Mouse (Mus musculus): Measurements from ENCODE around the gene Ttc26. TPM values are rescaled to one million over a fixed set of nuclear protein-coding genes. Genes with fewer than 3 reads are reported as not detected.
"Not testable (repeated sequence)": the region's sequence is repeated elsewhere in the genome, so short reads cannot be mapped to it uniquely, and the experiment has no call there.

The Ttc26 gene
- total RNA-seq, 1 experiment: 4.2 TPM

DNA sequence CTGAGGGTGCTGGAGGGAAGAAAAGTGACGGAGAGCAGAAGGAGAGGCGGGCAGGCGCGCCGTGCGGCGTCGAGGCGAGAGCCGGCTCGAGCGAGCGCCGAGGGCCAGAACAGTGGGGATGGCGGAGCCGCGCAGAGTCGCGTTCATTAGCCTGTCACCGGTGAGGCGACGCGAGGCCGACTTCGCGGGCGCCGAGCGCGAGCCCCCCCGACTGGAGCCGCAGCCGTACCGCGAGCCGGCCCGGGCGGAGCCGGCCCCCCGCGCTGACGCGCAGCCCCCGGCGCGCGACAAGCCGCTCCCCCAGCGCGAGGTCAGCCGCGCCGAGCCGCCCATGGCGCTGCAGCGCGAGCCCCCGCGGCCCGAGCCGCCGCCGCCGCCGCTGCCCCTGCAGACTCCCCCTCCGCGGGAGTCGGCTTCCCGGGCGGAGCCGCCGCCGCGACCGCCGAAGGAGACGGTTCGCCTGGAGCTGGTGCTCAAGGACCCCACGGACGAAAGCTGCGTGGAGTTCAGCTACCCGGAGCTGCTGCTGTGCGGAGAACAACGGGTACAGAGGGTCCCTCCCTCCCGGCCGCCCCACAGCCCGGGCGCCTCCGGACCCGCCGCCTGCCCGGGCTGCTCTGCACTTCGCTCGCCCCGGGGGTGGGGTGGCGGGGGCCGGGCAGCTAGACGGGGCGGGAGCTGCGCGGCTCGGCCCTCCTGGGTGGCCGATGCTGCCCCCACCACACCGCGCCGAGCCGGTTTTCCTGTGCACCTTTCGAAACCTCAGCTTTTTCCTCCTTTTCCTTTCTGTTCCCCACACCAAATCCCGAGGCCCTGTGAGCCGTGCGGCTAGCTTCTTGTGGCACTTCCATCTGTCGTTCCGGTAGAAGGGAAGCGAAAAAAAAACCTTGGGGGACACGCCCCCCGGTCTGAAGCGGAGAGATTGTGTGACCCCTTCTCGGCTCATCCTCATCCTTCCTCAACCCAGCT lies 53.1 kb downstream of the Ttc26 start:
- no peaks in the 10 kb centered on the region for H3K9me3 ChIP-seq (ENCODE audit: control insufficient read depth, insufficient read depth, low read depth, low read length)
- in situ Hi-C loops (cut with MboI; ENCODE audit: low sequenced_read_pairs in 2 of 2, unreplicated experiment in 2 of 2): no loop called here
- peaks cover 0 to 3% of the 10 kb centered on the region in 2 experiments; a peak in 2 of 4 replicates for H3K4me1 ChIP-seq (ENCODE audit: control insufficient read depth in 2 of 2, insufficient read depth in 2 of 2, low read length in 2 of 2, poor library complexity in 1 of 2)
- TF ChIP-seq MAFK (IDR thresholded peaks at IDR 0.05; ENCODE audit: insufficient read depth, low read depth, low read length) (no peak), CHD2 (IDR thresholded peaks at IDR 0.05; ENCODE audit: low read depth, low read length) (no peak), HCFC1 (IDR thresholded peaks at IDR 0.05; ENCODE audit: borderline replicate concordance, insufficient read depth, low read length) (0 out of 2 replicates have a peak, but pooled peaks have one; percentile 8), ZC3H11A (IDR thresholded peaks at IDR 0.05; ENCODE audit: borderline replicate concordance, low read depth, low read length) (no peak), ZNF384 (IDR thresholded peaks at IDR 0.05; ENCODE audit: low read depth, low read length) (peak; percentile 78)
- peak; percentile 45 for DNase-seq (ENCODE audit: low read depth, low spot score)
- H3K36me3 ChIP-seq (ENCODE audit: control insufficient read depth, insufficient read depth, low read length, poor library complexity, severe bottlenecking): no peaks in the 10 kb centered on the region
- H3K4me3 ChIP-seq (ENCODE audit: insufficient read depth in 1 of 2, low read depth in 1 of 2, low read length in 2 of 2, poor library complexity in 1 of 2, severe bottlenecking in 1 of 2): peak overlapping the region; percentile 94 to 97
- peak overlapping the region; percentile 98 for H3K9ac ChIP-seq (ENCODE audit: insufficient read depth, low read depth, low read length, poor library complexity, severe bottlenecking)
- H3K27ac ChIP-seq (ENCODE audit: insufficient read depth, low read depth, low read length, poor library complexity, severe bottlenecking): peak overlapping the region; percentile 92

DNA sequence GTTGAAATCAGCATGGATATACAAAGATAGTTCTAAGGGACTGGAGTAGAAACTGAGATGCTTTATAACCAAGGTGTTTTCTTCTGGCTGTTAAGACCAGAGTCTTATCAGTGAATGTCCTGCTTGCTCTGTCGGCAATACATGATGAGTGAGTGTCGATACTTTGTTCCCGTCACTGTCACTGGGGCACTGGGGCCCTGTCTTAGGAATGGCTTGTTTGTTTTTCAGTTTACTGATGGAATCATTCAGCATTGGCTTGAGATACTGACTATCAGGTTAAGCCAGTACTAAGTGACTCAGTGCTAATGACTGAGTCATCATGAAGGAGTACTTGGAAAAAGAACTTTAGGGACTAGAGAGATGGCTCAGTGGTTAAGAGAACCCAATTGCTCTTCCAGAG lies 62.6 kb downstream of the Ttc26 start:
- TF ChIP-seq ZNF384 (IDR thresholded peaks at IDR 0.05; ENCODE audit: low read depth, low read length) (no peak), HCFC1 (IDR thresholded peaks at IDR 0.05; ENCODE audit: borderline replicate concordance, insufficient read depth, low read length) (no peak), MAFK (IDR thresholded peaks at IDR 0.05; ENCODE audit: insufficient read depth, low read depth, low read length) (no peak), CHD2 (IDR thresholded peaks at IDR 0.05; ENCODE audit: low read depth, low read length) (no peak), ZC3H11A (IDR thresholded peaks at IDR 0.05; ENCODE audit: borderline replicate concordance, low read depth, low read length) (no peak)
- Histone ChIP-seq H3K9ac (ENCODE audit: insufficient read depth, low read depth, low read length, poor library complexity, severe bottlenecking) (no peak overlapping the region), H3K9me3 (ENCODE audit: control insufficient read depth, insufficient read depth, low read depth, low read length) (no peaks in the 10 kb centered on the region), H3K27ac (ENCODE audit: insufficient read depth, low read depth, low read length, poor library complexity, severe bottlenecking) (no peak overlapping the region), H3K36me3 (ENCODE audit: control insufficient read depth, insufficient read depth, low read length, poor library complexity, severe bottlenecking) (no peaks in the 10 kb centered on the region; the same call in none of the 2 replicates), H3K4me3 (ENCODE audit: insufficient read depth in 1 of 2, low read depth in 1 of 2, low read length in 2 of 2, poor library complexity in 1 of 2, severe bottlenecking in 1 of 2) (no peak overlapping the region), H3K4me1 (ENCODE audit: control insufficient read depth in 2 of 2, insufficient read depth in 2 of 2, low read length in 2 of 2, poor library complexity in 1 of 2) (no peaks in the 10 kb centered on the region)
- no peak for DNase-seq (ENCODE audit: low read depth, low spot score)
- in situ Hi-C loops (cut with MboI; ENCODE audit: low sequenced_read_pairs in 2 of 2, unreplicated experiment in 2 of 2): no loop called here

DNA sequence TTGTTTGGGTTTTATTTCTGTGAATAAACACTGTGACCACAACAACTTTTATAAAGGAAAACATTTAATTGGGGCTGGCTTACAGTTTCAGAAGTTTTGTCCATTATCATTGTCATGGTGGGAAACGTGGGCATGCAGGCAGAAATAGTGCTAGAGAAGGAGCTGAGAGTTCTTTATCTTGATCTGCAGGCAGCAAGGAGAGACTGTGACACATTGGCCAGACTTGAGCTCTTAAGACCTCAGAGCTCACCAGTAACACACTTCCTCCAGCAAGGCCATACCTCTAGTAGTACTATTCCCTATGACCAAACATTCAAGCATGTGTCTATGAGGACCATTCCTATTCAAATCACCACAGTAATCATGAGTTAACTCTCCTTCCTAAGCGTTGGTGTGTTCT lies 67.0 kb downstream of the Ttc26 start:
- H3K4me1 ChIP-seq (ENCODE audit: control insufficient read depth in 2 of 2, insufficient read depth in 2 of 2, low read length in 2 of 2, poor library complexity in 1 of 2): no peaks in the 10 kb centered on the region
- H3K4me3 ChIP-seq (ENCODE audit: insufficient read depth in 1 of 2, low read depth in 1 of 2, low read length in 2 of 2, poor library complexity in 1 of 2, severe bottlenecking in 1 of 2): no peak overlapping the region
- no peak overlapping the region for H3K9ac ChIP-seq (ENCODE audit: insufficient read depth, low read depth, low read length, poor library complexity, severe bottlenecking)
- no peak for DNase-seq (ENCODE audit: low read depth, low spot score)
- in situ Hi-C loops (cut with MboI; ENCODE audit: low sequenced_read_pairs in 2 of 2, unreplicated experiment in 2 of 2): no loop called here
- H3K27ac ChIP-seq (ENCODE audit: insufficient read depth, low read depth, low read length, poor library complexity, severe bottlenecking): no peak overlapping the region
- no peak for TF ChIP-seq ZC3H11A (IDR thresholded peaks at IDR 0.05; ENCODE audit: borderline replicate concordance, low read depth, low read length)
- TF ChIP-seq ZNF384 (IDR thresholded peaks at IDR 0.05; ENCODE audit: low read depth, low read length): no peak
- TF ChIP-seq HCFC1 (IDR thresholded peaks at IDR 0.05; ENCODE audit: borderline replicate concordance, insufficient read depth, low read length): no peak
- no peak for TF ChIP-seq MAFK (IDR thresholded peaks at IDR 0.05; ENCODE audit: insufficient read depth, low read depth, low read length)
- no peak for TF ChIP-seq CHD2 (IDR thresholded peaks at IDR 0.05; ENCODE audit: low read depth, low read length)
- no peaks in the 10 kb centered on the region for H3K9me3 ChIP-seq (ENCODE audit: control insufficient read depth, insufficient read depth, low read depth, low read length)
- no peaks in the 10 kb centered on the region for H3K36me3 ChIP-seq (ENCODE audit: control insufficient read depth, insufficient read depth, low read length, poor library complexity, severe bottlenecking)

DNA sequence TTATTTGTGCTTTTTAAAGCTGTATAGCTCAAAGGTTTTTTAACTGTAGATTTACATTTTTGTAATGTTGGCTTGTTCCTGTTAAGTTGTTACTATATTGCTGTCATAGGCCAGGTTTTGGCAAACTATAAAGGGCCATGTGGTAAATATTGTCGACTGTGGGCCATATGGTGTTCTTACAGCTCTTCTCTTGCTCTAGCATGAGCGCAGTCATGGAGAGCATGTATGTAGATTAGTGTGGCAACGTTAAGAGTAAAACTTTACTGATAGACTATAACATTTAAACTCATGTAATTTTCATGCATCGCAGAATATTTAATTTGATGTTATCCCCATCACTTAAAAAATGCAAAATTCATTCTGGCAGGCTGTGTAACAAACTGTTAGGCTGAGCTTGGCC lies 71.8 kb downstream of the Ttc26 start:
- TF ChIP-seq CHD2 (IDR thresholded peaks at IDR 0.05; ENCODE audit: low read depth, low read length) (no peak), HCFC1 (IDR thresholded peaks at IDR 0.05; ENCODE audit: borderline replicate concordance, insufficient read depth, low read length) (no peak), MAFK (IDR thresholded peaks at IDR 0.05; ENCODE audit: insufficient read depth, low read depth, low read length) (no peak), ZC3H11A (IDR thresholded peaks at IDR 0.05; ENCODE audit: borderline replicate concordance, low read depth, low read length) (no peak), ZNF384 (IDR thresholded peaks at IDR 0.05; ENCODE audit: low read depth, low read length) (no peak)

DNA sequence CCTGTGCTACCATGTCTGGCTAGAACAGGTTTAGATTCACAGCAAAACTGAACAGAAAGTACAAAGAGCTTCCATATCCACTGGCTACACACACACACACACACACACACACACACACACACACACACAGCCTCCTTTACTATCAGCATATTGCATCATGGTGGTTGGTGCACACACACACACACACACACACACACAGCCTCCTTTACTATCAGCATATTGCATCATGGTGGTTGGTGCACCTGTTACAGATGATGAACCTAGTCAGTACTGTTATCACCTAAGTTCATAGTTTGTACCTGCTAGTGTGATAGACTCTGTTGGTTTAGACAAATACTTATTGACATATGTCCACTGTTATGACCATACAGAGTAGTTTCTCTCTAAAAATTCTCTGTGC lies 75.2 kb downstream of the Ttc26 start:
- in situ Hi-C loops (cut with MboI; ENCODE audit: low sequenced_read_pairs in 2 of 2, unreplicated experiment in 2 of 2); H3K9ac ChIP-seq (ENCODE audit: insufficient read depth, low read depth, low read length, poor library complexity, severe bottlenecking); H3K4me1 ChIP-seq (ENCODE audit: control insufficient read depth in 2 of 2, insufficient read depth in 2 of 2, low read length in 2 of 2, poor library complexity in 1 of 2); H3K9me3 ChIP-seq (ENCODE audit: control insufficient read depth, insufficient read depth, low read depth, low read length); DNase-seq (ENCODE audit: low read depth, low spot score); H3K27ac ChIP-seq (ENCODE audit: insufficient read depth, low read depth, low read length, poor library complexity, severe bottlenecking); H3K4me3 ChIP-seq (ENCODE audit: insufficient read depth in 1 of 2, low read depth in 1 of 2, low read length in 2 of 2, poor library complexity in 1 of 2, severe bottlenecking in 1 of 2); H3K36me3 ChIP-seq (ENCODE audit: control insufficient read depth, insufficient read depth, low read length, poor library complexity, severe bottlenecking): not testable (repeated sequence)

More for the DNA sequence above, 71.8 kb downstream of the Ttc26 start:
- Histone ChIP-seq H3K9ac (ENCODE audit: insufficient read depth, low read depth, low read length, poor library complexity, severe bottlenecking) (no peak overlapping the region), H3K4me3 (ENCODE audit: insufficient read depth in 1 of 2, low read depth in 1 of 2, low read length in 2 of 2, poor library complexity in 1 of 2, severe bottlenecking in 1 of 2) (no peak overlapping the region), H3K9me3 (ENCODE audit: control insufficient read depth, insufficient read depth, low read depth, low read length) (no peaks in the 10 kb centered on the region), H3K27ac (ENCODE audit: insufficient read depth, low read depth, low read length, poor library complexity, severe bottlenecking) (no peak overlapping the region), H3K4me1 (ENCODE audit: control insufficient read depth in 2 of 2, insufficient read depth in 2 of 2, low read length in 2 of 2, poor library complexity in 1 of 2) (0 out of 4 replicates have a peak, but pooled peaks cover 0 to 1% of the 10 kb centered on the region in 2 experiments), H3K36me3 (ENCODE audit: control insufficient read depth, insufficient read depth, low read length, poor library complexity, severe bottlenecking) (no peaks in the 10 kb centered on the region)
- in situ Hi-C loops (cut with MboI; ENCODE audit: low sequenced_read_pairs in 2 of 2, unreplicated experiment in 2 of 2): no loop called here
- no peak for DNase-seq (ENCODE audit: low read depth, low spot score)

Data from ES-E14 (cell line).